Mouse (Mus musculus) heart, embryonic 14.5 days (tissue): ENCODE measurements around the gene Arhgef3. TPM values are rescaled to one million over a fixed set of nuclear protein-coding genes. Genes with fewer than 3 reads are reported as not detected.

Source experiments
- ATAC-seq: fragments of 200-750 bp; cut with Nextera tagmentation; 2 replicates; pipeline ENCODE4 v1.8.0; 2017; ENCODE audit warnings: low read depth, moderate TSS enrichment; ENCODE audit not compliant: insufficient number of reproducible peaks, insufficient read depth, low FRiP score
- H3K27ac ChIP-seq, 2 experiments: fragments of 200-500 bp in 1 of 2; fragments of 300-500 bp in 1 of 2; sonication (generic) in 1 of 2; replicated peaks in 1 of 2; 2 replicates each; pipeline ENCODE4 v1.5.1; 2012 to 2014; ENCODE audit warnings: low read depth in 2 of 2, low read length in 2 of 2, control low read depth in 1 of 2, mild to moderate bottlenecking in 1 of 2, mixed read lengths in 1 of 2; ENCODE audit not compliant: control insufficient read depth in 1 of 2, insufficient read depth in 1 of 2
- H3K27me3 ChIP-seq: fragments of 300-500 bp; sonication (generic); 2 replicates; pipeline ENCODE4 v1.6.1; 2014; ENCODE audit warnings: mild to moderate bottlenecking, low read length, control low read depth; ENCODE audit not compliant: control insufficient read depth, insufficient read depth
- H3K36me3 ChIP-seq: fragments of 300-500 bp; sonication (generic); 2 replicates; pipeline ENCODE4 v1.6.1; 2014; ENCODE audit warnings: mild to moderate bottlenecking, control low read depth, low read length, mixed read lengths; ENCODE audit not compliant: control insufficient read depth, insufficient read depth
- H3K4me1 ChIP-seq, 2 experiments: fragments of 200-500 bp in 1 of 2; fragments of 300-500 bp in 1 of 2; sonication (generic) in 1 of 2; 2 replicates each; pipeline ENCODE4 v1.6.1; 2012 to 2014; ENCODE audit warnings: low read length in 2 of 2, control low read depth in 1 of 2, mixed read lengths in 1 of 2; ENCODE audit not compliant: control insufficient read depth in 2 of 2, insufficient read depth in 2 of 2
- H3K4me2 ChIP-seq: fragments of 300-500 bp; sonication (generic); 2 replicates; pipeline ENCODE4 v1.6.1; 2014; ENCODE audit warnings: mild to moderate bottlenecking, low read length
- H3K4me3 ChIP-seq, 2 experiments: fragments of 200-500 bp in 1 of 2; fragments of 300-500 bp in 1 of 2; sonication (generic) in 1 of 2; 2 replicates each; pipeline ENCODE4 v1.5.1; 2012 to 2014; ENCODE audit warnings: low read length in 2 of 2, mild to moderate bottlenecking in 2 of 2, control low read depth in 1 of 2, low read depth in 1 of 2, moderate library complexity in 1 of 2; ENCODE audit not compliant: control insufficient read depth in 1 of 2, insufficient read depth in 1 of 2
- H3K9ac ChIP-seq: fragments of 300-500 bp; sonication (generic); 2 replicates; pipeline ENCODE4 v1.6.1; 2014; ENCODE audit warnings: mild to moderate bottlenecking, low read length
- H3K9me3 ChIP-seq: fragments of 300-500 bp; sonication (generic); 2 replicates; pipeline ENCODE4 v1.6.1; 2016; ENCODE audit warnings: low read length, control low read depth; ENCODE audit not compliant: control insufficient read depth
- WGBS: fragments of 180-500 bp; shearing (Covaris S2); extraction: QIAGEN DNeasy Blood & Tissue Kit; methylation state at CpG from one replicate; pipeline ENCODE4 v1.1.7; 2014; 5-methylcytosine and 5-hydroxymethylcytosine counted together
- polyA plus RNA-seq: library from polyadenylated mRNA; unstranded; fragments of >200 nt; fragmentation: Nextera tagmentation; extraction: Ambion mirVana; gene quantifications from 2 replicates; pipeline ENCODE4 v1.2.1, GENCODE M21; 2014

Arhgef3 gene
- polyA plus RNA-seq, 1 experiment from 2014 or later = 15.4 TPM

- no peak for ATAC-seq
- 91% methylated on average over 7 of the region's 7 CpGs for WGBS
These were observed 109.9 kb downstream of the Arhgef3 start for GRCm38 (mm10) chr14:27224636-27225035.

GRCm38 (mm10) chr14:27226288-27226687, 111.6 kb downstream of the Arhgef3 start:
- Histone ChIP-seq H3K9ac (no peak overlapping the region), H3K4me3 (no peak overlapping the region), H3K27me3 (no peaks in the 10 kb centered on the region), H3K36me3 (no peaks in the 10 kb centered on the region), H3K4me1 (peaks cover 24 to 31% of the 10 kb centered on the region in 2 experiments), H3K4me2 (no peak overlapping the region), H3K27ac (no peak overlapping the region), H3K9me3 (no peaks in the 10 kb centered on the region)
- ATAC-seq = no peak
- WGBS = 81% methylated on average over 3 of the region's 3 CpGs

More at GRCm38 (mm10) chr14:27224636-27225035, 109.9 kb downstream of the Arhgef3 start:
- Histone ChIP-seq H3K4me1 (peaks cover 14 to 15% of the 10 kb centered on the region in 2 experiments), H3K27ac (no peak overlapping the region), H3K4me2 (no peak overlapping the region), H3K27me3 (no peaks in the 10 kb centered on the region), H3K9ac (no peak overlapping the region), H3K4me3 (no peak overlapping the region), H3K36me3 (no peaks in the 10 kb centered on the region), H3K9me3 (no peaks in the 10 kb centered on the region)

GRCm38 (mm10) chr14:27228288-27228687, 113.6 kb downstream of the Arhgef3 start:
- Histone ChIP-seq H3K4me1 (peaks cover 33 to 35% of the 10 kb centered on the region in 2 experiments), H3K27me3 (no peaks in the 10 kb centered on the region), H3K9ac (no peak overlapping the region), H3K9me3 (no peaks in the 10 kb centered on the region), H3K27ac (no peak overlapping the region), H3K4me2 (no peak overlapping the region), H3K4me3 (no peak overlapping the region), H3K36me3 (no peaks in the 10 kb centered on the region)
- WGBS = 66% methylated on average over 2 of the region's 2 CpGs
- no peak for ATAC-seq

- WGBS = 58% methylated on average over 5 of the region's 5 CpGs
- no peak overlapping the region for H3K4me2 ChIP-seq
- peak overlapping the region; percentile 2 to 90; a peak in 2 of 4 replicates for H3K27ac ChIP-seq
- H3K9me3 ChIP-seq = no peaks in the 10 kb centered on the region
- ATAC-seq = no peak
- H3K36me3 ChIP-seq = no peaks in the 10 kb centered on the region
- no peaks in the 10 kb centered on the region for H3K27me3 ChIP-seq
- no peak overlapping the region for H3K4me3 ChIP-seq
- peaks cover 33 to 35% of the 10 kb centered on the region in 2 experiments for H3K4me1 ChIP-seq
- no peak overlapping the region for H3K9ac ChIP-seq
These were observed 114.3 kb downstream of the Arhgef3 start for GRCm38 (mm10) chr14:27228941-27229371.

- peak overlapping the region; percentile 90 to 91 for H3K27ac ChIP-seq
- H3K4me3 ChIP-seq = no peak overlapping the region
- peak; percentile 55; the same call in 1 of the 2 replicates for ATAC-seq
- no peaks in the 10 kb centered on the region for H3K9me3 ChIP-seq
- peak overlapping the region; percentile 41 for H3K9ac ChIP-seq
- 29% methylated on average over 16 of the region's 16 CpGs for WGBS
- H3K4me1 ChIP-seq = peaks cover 35% of the 10 kb centered on the region in 2 experiments
- peak overlapping the region; percentile 55 for H3K4me2 ChIP-seq
- no peaks in the 10 kb centered on the region for H3K27me3 ChIP-seq
- no peaks in the 10 kb centered on the region for H3K36me3 ChIP-seq
These were observed 114.9 kb downstream of the Arhgef3 start for GRCm38 (mm10) chr14:27229441-27230147.

GRCm38 (mm10) chr14:27230262-27231022, 115.7 kb downstream of the Arhgef3 start:
- ATAC-seq = peak; percentile 51
- Histone ChIP-seq H3K9me3 (no peaks in the 10 kb centered on the region), H3K4me2 (peak overlapping the region; percentile 55), H3K36me3 (no peaks in the 10 kb centered on the region), H3K27me3 (no peaks in the 10 kb centered on the region), H3K9ac (peak overlapping the region; percentile 51), H3K4me3 (0 out of 4 replicates have a peak overlapping the region, but pooled peaks of 1 of the 2 experiments have one; percentile 12), H3K27ac (peak overlapping the region; percentile 90 to 91), H3K4me1 (peaks cover 35 to 36% of the 10 kb centered on the region in 2 experiments)
- WGBS = 8% methylated on average over 18 of the region's 18 CpGs

GRCm38 (mm10) chr14:27231506-27231905, 116.8 kb downstream of the Arhgef3 start:
- Histone ChIP-seq H3K9me3 (no peaks in the 10 kb centered on the region), H3K4me1 (peaks cover 35 to 40% of the 10 kb centered on the region in 2 experiments), H3K36me3 (no peaks in the 10 kb centered on the region), H3K27me3 (no peaks in the 10 kb centered on the region), H3K27ac (peak overlapping the region; percentile 32 to 90; a peak in 2 of 4 replicates), H3K9ac (no peak overlapping the region), H3K4me3 (no peak overlapping the region), H3K4me2 (no peak overlapping the region)
- 72% methylated on average over 8 of the region's 8 CpGs for WGBS
- no peak for ATAC-seq
